Mouse (Mus musculus) cerebellum, postnatal 25 days (tissue): ENCODE measurements around the gene Mrpl19.

Experiments
- DNase-seq, 2 experiments: peaks; one replicate each; pipeline ENCODE4 v3.0.0; 2021; ENCODE audit warnings: mixed read lengths in 2 of 2

The Mrpl19 gene

DNA sequence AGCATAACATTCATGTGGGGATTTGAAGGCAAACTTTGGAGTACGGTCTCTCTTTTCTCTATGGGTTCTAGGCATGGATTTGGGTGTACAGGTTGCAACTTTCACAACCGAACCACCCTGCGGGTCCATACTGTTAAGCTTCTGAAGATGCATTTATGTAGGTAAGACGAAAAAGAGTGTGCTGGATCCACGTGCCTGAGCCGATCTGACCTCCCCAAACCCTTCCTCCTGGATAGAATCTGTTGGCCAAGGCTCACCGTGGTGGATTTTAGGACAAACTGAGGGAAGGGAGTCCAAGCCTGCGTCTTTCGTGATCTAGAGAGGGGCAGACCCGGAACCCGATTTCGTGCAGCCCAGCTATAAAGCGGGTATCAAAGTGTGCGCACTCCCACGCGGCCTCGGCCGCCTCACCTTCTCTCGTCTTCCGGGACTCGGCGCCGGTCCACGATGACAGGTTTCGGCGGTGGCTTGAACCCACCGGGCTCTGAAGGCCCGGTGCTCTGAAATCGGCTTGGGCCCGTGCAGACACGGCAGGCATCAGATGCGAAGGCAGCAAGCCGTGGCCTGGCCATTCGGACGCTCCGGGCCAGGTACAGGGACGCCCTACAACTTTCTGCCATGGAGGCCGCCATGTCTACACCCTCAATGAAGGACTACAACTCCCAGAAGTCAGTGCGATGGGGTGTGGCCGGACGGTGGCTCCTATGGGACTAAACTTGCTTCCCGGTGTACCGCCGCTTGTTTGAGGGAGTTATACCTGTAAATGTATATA, at the start of gene Mrpl19:
Mrpl19 (minus strand) TSS at position 663 of the 772 bp plus-strand sequence.
- DNase-seq: peak; percentile 94

GRCm38 (mm10) chr6:82012392-82012791, 46.6 kb upstream of the Mrpl19 start:
- DNase-seq: no peak

DNA sequence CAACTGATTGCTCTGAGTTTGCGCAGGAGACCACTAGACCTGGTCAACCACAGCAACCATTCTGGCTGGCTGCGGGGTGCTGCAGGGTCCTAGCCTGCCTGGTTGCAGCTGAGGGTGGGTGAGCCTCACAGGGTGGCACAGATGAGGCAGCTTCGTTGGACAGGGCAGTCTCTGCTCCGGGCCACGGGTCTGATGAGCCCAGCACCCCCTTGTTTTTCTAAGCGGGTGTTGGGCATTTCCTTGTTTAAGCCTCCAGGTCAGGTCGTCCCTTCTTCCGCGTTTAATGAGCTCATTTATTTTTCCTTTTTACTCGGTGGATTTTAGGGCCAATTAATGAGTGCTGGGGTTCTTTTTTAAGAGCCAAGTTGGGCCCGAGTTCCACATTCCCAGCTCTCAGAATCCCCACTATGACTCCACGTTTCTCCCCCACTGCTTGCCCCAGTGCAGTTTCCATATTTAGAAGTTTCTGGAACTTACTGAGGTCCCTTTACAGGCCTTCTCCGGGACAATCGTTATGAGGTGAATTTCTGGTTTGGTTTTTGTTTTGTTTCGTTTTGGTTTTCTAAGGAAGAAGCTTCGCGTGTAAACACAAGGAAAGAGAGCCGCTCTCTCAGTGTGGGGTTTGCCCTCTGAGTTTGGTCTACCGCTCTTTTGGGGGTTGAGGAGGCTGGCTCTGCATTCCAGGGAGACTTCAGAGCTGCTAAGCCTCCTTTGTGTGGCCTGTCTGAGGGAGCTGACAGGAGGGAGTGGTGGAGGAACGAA, 24.5 kb upstream of the Mrpl19 start:
- DNase-seq: no peak

GRCm38 (mm10) chr6:81988341-81988740, 22.6 kb upstream of the Mrpl19 start:
- DNase-seq: no peak

DNA sequence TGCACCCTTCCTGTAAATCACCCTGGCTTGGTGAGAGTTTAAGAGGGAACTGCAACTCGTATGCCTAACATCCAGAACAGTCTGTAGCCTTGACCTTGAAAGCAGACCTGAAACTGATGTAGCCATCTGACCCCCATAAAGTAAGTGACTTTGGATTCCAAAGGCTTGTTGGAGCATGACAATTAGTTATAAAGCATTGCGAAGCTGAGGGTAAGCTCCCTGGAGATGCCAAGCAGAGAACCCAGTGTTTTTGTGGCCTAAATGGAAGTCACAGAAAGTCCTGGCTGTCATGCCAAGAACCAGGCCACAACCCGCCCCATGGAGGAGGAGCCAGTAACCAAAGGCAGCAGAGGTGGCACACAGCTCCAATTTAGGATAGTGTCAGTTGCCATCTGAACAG, 21.8 kb upstream of the Mrpl19 start:
- peak in 1 of 2 experiments; percentile 20 for DNase-seq

- peak; percentile 75 to 84 for DNase-seq
These were observed 21.3 kb upstream of the Mrpl19 start for GRCm38 (mm10) chr6:81987010-81987409.

DNA sequence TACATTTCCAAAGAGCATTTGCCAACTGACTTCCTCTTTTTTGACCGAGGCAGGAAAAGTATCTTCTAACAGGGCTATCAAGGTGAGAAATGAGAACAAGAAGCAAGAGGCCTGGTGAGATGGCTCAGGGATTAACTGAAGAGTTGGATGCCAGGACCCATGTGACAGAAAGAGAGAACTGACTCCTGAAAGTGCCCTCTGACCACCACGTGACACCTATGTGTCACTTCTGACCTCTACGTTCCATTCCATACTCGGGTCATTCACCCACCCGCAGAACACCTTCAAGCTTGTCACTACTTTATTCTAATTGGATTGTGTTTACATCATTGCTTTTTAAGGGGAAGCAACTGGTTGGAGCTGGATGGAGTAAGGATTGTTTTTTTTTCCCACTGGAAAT, 20.8 kb upstream of the Mrpl19 start:
- DNase-seq: no peak

- DNase-seq: no peak
These were observed 20.4 kb upstream of the Mrpl19 start for GRCm38 (mm10) chr6:81986171-81986570.

DNA sequence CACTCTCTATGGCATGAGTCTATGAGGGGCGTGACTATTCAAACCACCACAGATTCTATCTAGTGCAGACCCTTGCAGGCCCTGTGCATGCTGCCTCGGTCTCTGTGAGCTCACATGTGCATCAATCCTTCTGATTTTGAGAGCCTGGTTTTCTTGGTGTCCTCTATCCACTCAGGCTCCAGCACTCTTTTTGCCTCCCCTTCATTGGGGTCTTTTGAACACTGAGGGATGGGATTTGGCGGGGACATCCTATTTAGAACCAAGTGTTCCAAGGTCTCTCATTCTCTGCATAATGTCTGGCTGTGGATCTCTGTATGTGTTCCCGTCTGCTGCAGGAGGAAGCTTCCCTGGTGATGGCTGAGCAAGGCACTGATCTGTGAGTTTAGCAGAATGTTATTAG, 13.5 kb upstream of the Mrpl19 start:
- no peak for DNase-seq

DNA sequence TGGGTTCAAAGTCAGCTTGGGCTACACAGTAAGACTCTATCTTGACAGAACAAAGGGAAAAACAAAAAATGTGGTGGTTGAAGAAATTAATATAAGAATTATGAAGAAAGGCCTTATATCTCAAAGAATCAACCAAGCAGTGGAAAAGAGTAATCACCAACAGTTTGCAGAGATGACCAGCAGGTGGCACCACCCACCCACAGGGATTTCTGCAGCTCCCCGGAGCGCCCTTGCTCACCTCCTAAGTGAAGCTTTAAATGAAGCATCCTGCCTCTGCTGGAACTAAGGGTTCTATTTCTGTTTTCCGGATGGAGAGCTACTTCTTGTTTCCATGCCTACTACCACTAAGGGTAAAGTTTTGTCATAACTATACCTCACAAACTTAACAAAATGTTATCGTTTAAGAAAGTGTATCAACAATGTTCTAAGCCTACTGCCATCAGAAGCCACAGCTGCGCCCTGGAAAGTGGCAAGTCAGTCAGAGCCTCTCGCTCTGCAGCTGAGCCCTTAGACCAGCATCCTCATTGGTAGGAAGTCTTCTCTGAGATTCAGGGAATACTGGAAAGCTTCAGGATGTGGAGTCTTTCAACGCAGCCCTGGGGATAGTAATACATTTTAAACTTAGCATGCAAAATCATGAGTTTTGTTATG, 10.3 kb upstream of the Mrpl19 start:
- peak; percentile 62 to 77 for DNase-seq

DNA sequence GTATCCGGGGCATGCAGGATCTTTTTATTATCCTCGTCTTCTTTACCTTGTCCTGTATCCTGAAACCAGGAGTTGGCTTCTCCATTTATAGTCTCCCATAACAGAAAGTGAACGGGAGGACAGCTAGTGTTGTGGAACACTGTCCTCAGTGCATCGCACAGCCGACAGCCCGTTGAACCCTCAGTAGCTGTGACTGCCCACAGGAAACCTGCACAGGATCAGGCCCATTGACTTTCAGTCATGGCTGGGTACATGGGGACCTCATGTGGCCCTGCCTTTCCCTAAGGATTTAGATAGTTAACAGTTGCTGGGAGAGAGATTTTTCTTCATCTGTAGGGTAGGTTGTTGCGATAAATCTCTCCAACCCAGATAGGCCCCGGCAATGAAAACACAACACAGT, 6.8 kb upstream of the Mrpl19 start:
- DNase-seq: no peak

- no peak for DNase-seq
These were observed 5.4 kb upstream of the Mrpl19 start for GRCm38 (mm10) chr6:81971196-81971595.

DNA sequence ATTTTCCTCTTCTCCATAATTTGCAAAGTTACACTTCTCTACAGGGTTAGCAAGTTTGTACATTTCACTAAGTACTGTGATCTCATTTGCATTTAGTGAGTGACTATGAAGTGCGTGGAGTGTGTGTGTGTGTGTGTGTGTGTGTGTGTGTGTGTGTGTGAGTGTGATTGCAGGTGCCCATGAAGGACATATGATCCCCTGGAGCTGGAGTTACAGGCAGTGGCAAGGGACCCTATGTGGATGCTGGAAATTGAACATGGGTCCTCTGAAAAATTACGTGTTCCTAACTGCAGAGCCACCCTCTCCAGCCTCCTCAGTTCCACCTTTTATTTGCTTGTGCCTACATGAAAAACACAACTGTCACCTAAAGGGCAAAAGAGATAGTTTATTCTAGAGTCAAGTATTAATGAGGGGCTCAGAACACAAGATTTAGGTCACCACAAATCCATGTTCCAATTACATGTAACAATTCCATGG, 348 bp upstream of the Mrpl19 start:
- DNase-seq: peak in 1 of 2 experiments; percentile 25

DNA sequence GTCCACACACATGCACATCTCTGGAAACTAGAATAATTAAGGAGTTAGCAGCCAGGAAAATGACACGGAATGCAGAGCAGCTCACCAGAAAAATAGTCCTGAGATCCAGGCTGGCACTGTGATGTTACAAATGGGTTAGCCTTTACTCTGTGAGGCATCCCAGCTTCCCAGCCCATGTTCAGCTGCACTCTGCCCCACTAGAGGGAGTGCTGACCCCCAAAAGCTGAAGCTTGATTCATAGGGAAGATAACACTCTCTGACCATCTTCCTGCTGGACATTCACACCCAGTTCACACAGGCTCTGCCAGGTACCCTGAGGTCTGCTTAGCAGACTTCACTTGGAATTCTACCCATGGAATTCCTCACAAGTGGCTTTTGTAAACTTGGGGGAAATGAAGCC, 5.5 kb downstream of the Mrpl19 start:
- no peak for DNase-seq

- no peak for DNase-seq
These were observed 5.9 kb downstream of the Mrpl19 start for GRCm38 (mm10) chr6:81959866-81960265.

GRCm38 (mm10) chr6:81957992-81958391, 7.8 kb downstream of the Mrpl19 start:
- no peak for DNase-seq

DNA sequence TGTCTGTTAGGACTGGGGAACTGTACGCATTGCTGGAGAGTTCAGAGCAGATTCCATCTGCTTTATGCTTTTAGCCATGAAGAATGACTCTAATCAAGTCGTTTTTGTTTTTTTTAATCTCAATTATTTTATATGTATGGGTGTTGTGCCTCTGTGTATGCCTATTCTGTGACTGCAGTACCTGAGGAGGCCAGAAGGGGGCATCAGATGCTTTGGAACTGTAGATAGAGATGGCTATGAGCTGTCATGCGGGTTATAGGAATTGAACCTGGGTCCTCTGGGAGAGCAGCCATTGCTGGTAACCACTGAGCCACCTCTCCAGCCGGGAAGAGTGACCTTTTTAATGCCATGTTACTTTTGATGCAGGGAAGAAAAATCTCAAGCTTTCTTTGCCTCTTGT, 9.4 kb downstream of the Mrpl19 start:
- DNase-seq: peak in 1 of 2 experiments; percentile 18

- DNase-seq: no peak
These were observed 10.6 kb downstream of the Mrpl19 start for GRCm38 (mm10) chr6:81955133-81955532.

GRCm38 (mm10) chr6:81946906-81947305, 18.9 kb downstream of the Mrpl19 start:
- no peak for DNase-seq

DNA sequence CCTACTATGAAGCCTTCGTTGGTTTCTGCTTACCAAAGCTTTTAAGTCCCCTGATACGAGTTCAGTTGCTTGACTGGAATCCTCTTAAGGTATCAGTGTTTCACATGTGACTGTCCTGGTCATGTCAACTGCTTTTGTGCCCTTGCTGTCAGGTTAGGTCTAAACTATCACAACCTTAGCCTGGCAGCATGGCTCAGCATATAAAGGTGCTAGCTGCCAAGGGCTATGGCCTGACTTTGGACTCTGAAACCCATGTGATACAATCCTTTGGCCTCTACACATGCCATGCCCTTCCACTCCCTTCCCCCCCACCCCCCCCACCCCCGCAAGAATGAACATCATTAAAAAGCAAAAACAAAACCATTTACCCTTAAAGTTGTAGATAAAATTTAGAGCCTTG, 21.3 kb downstream of the Mrpl19 start:
- no peak for DNase-seq

DNA sequence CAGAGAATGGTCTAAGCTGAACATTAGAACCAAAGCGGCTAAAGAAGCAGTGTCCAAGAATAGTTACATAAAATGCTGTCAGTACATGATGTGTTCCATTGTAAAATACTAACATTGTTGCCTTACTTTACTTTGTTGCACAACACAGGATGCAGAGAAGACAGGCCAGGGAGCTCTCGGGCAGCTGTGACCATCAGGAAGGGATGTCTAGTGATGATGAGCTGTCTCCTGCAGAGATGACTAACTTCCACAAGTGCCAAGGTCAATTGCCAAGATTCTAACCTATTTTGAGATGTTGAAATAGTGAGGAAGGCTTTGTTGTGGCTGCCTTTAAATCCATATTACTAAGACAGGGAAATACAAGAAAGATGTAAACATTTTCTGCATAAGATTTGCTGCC, 22.5 kb downstream of the Mrpl19 start:
- DNase-seq: no peak

- no peak for DNase-seq
These were observed 24.0 kb downstream of the Mrpl19 start for GRCm38 (mm10) chr6:81941718-81942117.

GRCm38 (mm10) chr6:81933281-81933680, 32.5 kb downstream of the Mrpl19 start:
- DNase-seq: no peak

GRCm38 (mm10) chr6:81929402-81929801, 36.4 kb downstream of the Mrpl19 start:
- DNase-seq: no peak
